8 mouse cellular contexts compared by ENCODE assay signal in the genomic region with DNA sequence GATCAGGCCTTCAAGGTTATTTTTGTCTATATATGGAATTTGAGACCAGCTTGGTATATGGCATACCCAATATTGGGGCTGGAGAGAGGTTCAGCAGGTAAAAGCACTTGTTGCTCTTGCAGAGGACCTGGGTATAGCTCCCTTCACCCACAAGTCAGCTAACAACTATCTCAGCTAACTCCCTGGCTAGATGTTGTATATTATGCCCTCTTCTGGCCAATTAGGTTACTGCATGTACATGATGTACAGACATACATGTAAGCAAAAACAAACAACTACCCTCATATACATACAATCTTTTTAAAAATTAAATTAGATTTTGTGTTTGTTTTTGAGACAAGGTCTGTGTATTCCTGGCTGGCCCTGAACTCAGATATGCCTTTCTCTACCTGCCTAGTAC. TPM values are rescaled to one million over a fixed set of nuclear protein-coding genes. Genes with fewer than 3 reads are reported as not detected.
DNase-seq lines count a peak whose midpoint lies in the region; ATAC-seq and TF ChIP-seq lines count a peak whose summit lies in the region.

No protein-coding gene starts in this region.

- peak overlapping the region; percentile 84 for H3K4me2 ChIP-seq in hindbrain, embryonic 16.5 days (ENCODE audit: low read length)
- peak overlapping the region; percentile 91; the same call in 1 of the 2 replicates for H3K4me2 ChIP-seq in midbrain, embryonic 13.5 days (replicated peaks)

- DNase-seq in cerebellum, adult 9-10 months: peak; percentile 78
- DNase-seq in cerebellum, adult 11-12 months: no peak
- DNase-seq in 416B (ENCODE audit: low read depth): peak; percentile 87
- DNase-seq in spleen, adult 18-20 months: no peak
- no peak for DNase-seq in layer of hippocampus, adult 11-12 months (ENCODE audit: low spot score)

- peaks cover 6% of the 10 kb centered on the region; the same call in 1 of the 2 replicates for H3K4me1 ChIP-seq in cortical plate, adult 2 months (ENCODE audit: control insufficient read depth, insufficient read depth, low read length)
- H3K4me1 ChIP-seq in hindbrain, embryonic 16.5 days (ENCODE audit: control insufficient read depth, insufficient read depth, low read depth, low read length): peaks cover 17% of the 10 kb centered on the region
- H3K4me1 ChIP-seq in midbrain, embryonic 13.5 days (replicated peaks): peaks cover 24% of the 10 kb centered on the region

- no peak for TF ChIP-seq POLR2A in cortical plate, adult 2 months (IDR thresholded peaks at IDR 0.05; ENCODE audit: extremely low read depth, insufficient read depth, low read length)

- H3K4me3 ChIP-seq in cortical plate, adult 2 months (ENCODE audit: insufficient read depth, low read length): peak overlapping the region; percentile 59; the same call in 1 of the 2 replicates
- no peak overlapping the region for H3K4me3 ChIP-seq in hindbrain, embryonic 16.5 days (ENCODE audit: low read length)
- H3K4me3 ChIP-seq in midbrain, embryonic 13.5 days (replicated peaks): peak overlapping the region; percentile 92

- TF ChIP-seq CTCF in cortical plate, adult 2 months (IDR thresholded peaks at IDR 0.05; ENCODE audit: extremely low read depth, insufficient read depth, low read length): no peak

- H3K9ac ChIP-seq in hindbrain, embryonic 16.5 days (ENCODE audit: low read depth, low read length): no peak overlapping the region
- H3K9ac ChIP-seq in midbrain, embryonic 13.5 days (replicated peaks): no peak overlapping the region

- no peak overlapping the region for H3K27ac ChIP-seq in cortical plate, adult 2 months (ENCODE audit: insufficient read depth, low read length)
- H3K27ac ChIP-seq in hindbrain, embryonic 16.5 days (ENCODE audit: low read depth, low read length): no peak overlapping the region
- no peak overlapping the region for H3K27ac ChIP-seq in midbrain, embryonic 13.5 days

- peaks cover 7% of the 10 kb centered on the region; the same call in 1 of the 2 replicates for H3K36me3 ChIP-seq in hindbrain, embryonic 16.5 days (ENCODE audit: control insufficient read depth, insufficient read depth, low read length)
- H3K36me3 ChIP-seq in midbrain, embryonic 13.5 days: peaks cover 31% of the 10 kb centered on the region

- no peaks in the 10 kb centered on the region for H3K27me3 ChIP-seq in hindbrain, embryonic 16.5 days (replicated peaks; ENCODE audit: control insufficient read depth, insufficient read depth, low read length)
- H3K27me3 ChIP-seq in midbrain, embryonic 13.5 days: no peaks in the 10 kb centered on the region

- no peaks in the 10 kb centered on the region for H3K9me3 ChIP-seq in hindbrain, embryonic 16.5 days (ENCODE audit: control insufficient read depth, low read length)
- H3K9me3 ChIP-seq in midbrain, embryonic 13.5 days: no peaks in the 10 kb centered on the region

- ATAC-seq in hindbrain, embryonic 16.5 days: no peak
- no peak for ATAC-seq in midbrain, embryonic 13.5 days

RNA-seq across cellular contexts. Expression of gene Swi5, which starts 1.7 kb away (rescaled TPM):
- polyA plus RNA-seq in cortical plate, adult 2 months (2012; rRNA removed): 256 and 268 TPM in 2 replicates
- polyA plus RNA-seq in hindbrain, embryonic 16.5 days (2015; fragmentation: Nextera tagmentation; extraction: Ambion mirVana): 378 and 447 TPM in 2 replicates
- 454 and 469 TPM in 2 replicates for polyA plus RNA-seq in midbrain, embryonic 13.5 days (2015; fragmentation: Nextera tagmentation; extraction: Ambion mirVana)

RNA-seq across cellular contexts. Expression of gene Golga2, which starts 2.4 kb away (rescaled TPM):
- 60.1 and 65.0 TPM in 2 replicates for polyA plus RNA-seq in cortical plate, adult 2 months (2012; rRNA removed)
- 25.5 and 30.1 TPM in 2 replicates for polyA plus RNA-seq in hindbrain, embryonic 16.5 days (2015; fragmentation: Nextera tagmentation; extraction: Ambion mirVana)
- polyA plus RNA-seq in midbrain, embryonic 13.5 days (2015; fragmentation: Nextera tagmentation; extraction: Ambion mirVana): 26.0 and 26.7 TPM in 2 replicates

RNA-seq across cellular contexts. Expression of gene Uck1, which starts 29.6 kb away (rescaled TPM):
- 60.1 and 65.2 TPM in 2 replicates for polyA plus RNA-seq in cortical plate, adult 2 months (2012; rRNA removed)
- polyA plus RNA-seq in hindbrain, embryonic 16.5 days (2015; fragmentation: Nextera tagmentation; extraction: Ambion mirVana): 99.1 and 101 TPM in 2 replicates
- 85.5 and 87.2 TPM in 2 replicates for polyA plus RNA-seq in midbrain, embryonic 13.5 days (2015; fragmentation: Nextera tagmentation; extraction: Ambion mirVana)

RNA-seq across cellular contexts. Expression of gene Pomt1, which starts 53.2 kb away (rescaled TPM):
- 16.8 and 19.1 TPM in 2 replicates for polyA plus RNA-seq in cortical plate, adult 2 months (2012; rRNA removed)
- polyA plus RNA-seq in hindbrain, embryonic 16.5 days (2015; fragmentation: Nextera tagmentation; extraction: Ambion mirVana): 32.6 and 34.1 TPM in 2 replicates
- polyA plus RNA-seq in midbrain, embryonic 13.5 days (2015; fragmentation: Nextera tagmentation; extraction: Ambion mirVana): 28.2 and 28.6 TPM in 2 replicates

Comparison
In these comparisons a context has a peak if more than half of its experiments do, and no peak if none do; other contexts are left out.
1. DNase-seq: peak in cerebellum, adult 9-10 months (single experiment) and 416B (single experiment); none in cerebellum, adult 11-12 months (single experiment), spleen, adult 18-20 months (0 of 2) and layer of hippocampus, adult 11-12 months (single experiment).